Mouse (Mus musculus) mouse trophoblast stem cell (cell line): ENCODE results near the gene Scgb3a1.

Source experiments
- in situ Hi-C, 2 experiments: fragments of 300-500 bp; cut with MseI, MboI; formaldehyde crosslinking; loops; 2 replicates in 1 of 2; 3 replicates in 1 of 2; pipeline ENCODE4 v1.15.1; 2025

Scgb3a1 gene

GRCm38 (mm10) chr11:49663310-49663709 is at the start of gene Scgb3a1:
Gene Scgb3a1 (plus strand): TSS chr11:49663610.
- in situ Hi-C loops = no loop called here

GRCm38 (mm10) chr11:49615856-49616725 is 47.3 kb upstream of the Scgb3a1 start:
- in situ Hi-C loops = no loop called here

GRCm38 (mm10) chr11:49618476-49618875 is 44.9 kb upstream of the Scgb3a1 start:
- in situ Hi-C loops = no loop called here

- in situ Hi-C loops = no loop called here
Measured at GRCm38 (mm10) chr11:49621953-49622352, 41.5 kb upstream of the Scgb3a1 start.

GRCm38 (mm10) chr11:49624156-49624555 is 39.3 kb upstream of the Scgb3a1 start:
- in situ Hi-C loops = no loop called here

GRCm38 (mm10) chr11:49625863-49626262 is 37.5 kb upstream of the Scgb3a1 start:
- in situ Hi-C loops = no loop called here

GRCm38 (mm10) chr11:49626748-49627147 is 36.7 kb upstream of the Scgb3a1 start:
- in situ Hi-C loops = no loop called here

- in situ Hi-C loops = no loop called here
Measured at GRCm38 (mm10) chr11:49631154-49631553, 32.3 kb upstream of the Scgb3a1 start.

GRCm38 (mm10) chr11:49632256-49632655 is 31.2 kb upstream of the Scgb3a1 start:
- in situ Hi-C loops = no loop called here

- in situ Hi-C loops = no loop called here
Measured at GRCm38 (mm10) chr11:49634101-49634500, 29.3 kb upstream of the Scgb3a1 start.

GRCm38 (mm10) chr11:49635671-49636070 is 27.7 kb upstream of the Scgb3a1 start:
- in situ Hi-C loops = no loop called here

- in situ Hi-C loops = no loop called here
Measured at GRCm38 (mm10) chr11:49636449-49636848, 27.0 kb upstream of the Scgb3a1 start.

- in situ Hi-C loops = no loop called here
Measured at GRCm38 (mm10) chr11:49645677-49646076, 17.7 kb upstream of the Scgb3a1 start.

GRCm38 (mm10) chr11:49650113-49650993 is 13.1 kb upstream of the Scgb3a1 start:
- in situ Hi-C loops = no loop called here

- in situ Hi-C loops = no loop called here
Measured at GRCm38 (mm10) chr11:49650994-49651761, 12.2 kb upstream of the Scgb3a1 start.

GRCm38 (mm10) chr11:49651762-49652322 is 11.6 kb upstream of the Scgb3a1 start:
- in situ Hi-C loops = no loop called here

GRCm38 (mm10) chr11:49652401-49653078 is 10.9 kb upstream of the Scgb3a1 start:
- in situ Hi-C loops = no loop called here

- in situ Hi-C loops = no loop called here
Measured at GRCm38 (mm10) chr11:49653079-49653408, 10.4 kb upstream of the Scgb3a1 start.

GRCm38 (mm10) chr11:49654651-49655050 is 8.8 kb upstream of the Scgb3a1 start:
- in situ Hi-C loops = no loop called here

GRCm38 (mm10) chr11:49655501-49655900 is 7.9 kb upstream of the Scgb3a1 start:
- in situ Hi-C loops = no loop called here

- in situ Hi-C loops = no loop called here
Measured at GRCm38 (mm10) chr11:49658065-49658464, 5.3 kb upstream of the Scgb3a1 start.
